Mouse (Mus musculus) heart, embryonic 12.5 days (tissue): ENCODE data around the gene Phlda3. TPM values are rescaled to one million over a fixed set of nuclear protein-coding genes. Genes with fewer than 3 reads are reported as not detected.

Experiments used
- ATAC-seq: fragments of 200-750 bp; cut with Nextera tagmentation; 2 replicates; pipeline ENCODE4 v1.8.0; 2017; ENCODE audit warnings: moderate TSS enrichment, moderate library complexity; ENCODE audit not compliant: insufficient number of reproducible peaks, low FRiP score
- H3K27ac ChIP-seq: fragments of 300-500 bp; sonication (generic); 2 replicates; pipeline ENCODE4 v1.5.1; 2016; ENCODE audit warnings: mild to moderate bottlenecking, moderate library complexity; ENCODE audit not compliant: poor library complexity, severe bottlenecking
- H3K27me3 ChIP-seq: fragments of 300-500 bp; sonication (generic); replicated peaks from 2 replicates; pipeline ENCODE4 v1.6.1; 2016; ENCODE audit warnings: mild to moderate bottlenecking, moderate library complexity
- H3K36me3 ChIP-seq: fragments of 300-500 bp; sonication (generic); 2 replicates; pipeline ENCODE4 v1.6.1; 2016; ENCODE audit warnings: mild to moderate bottlenecking, moderate library complexity
- H3K4me1 ChIP-seq: fragments of 300-500 bp; sonication (generic); replicated peaks from 2 replicates; pipeline ENCODE4 v1.6.1; 2016; ENCODE audit warnings: mild to moderate bottlenecking
- H3K4me2 ChIP-seq: fragments of 300-500 bp; sonication (generic); 2 replicates; pipeline ENCODE4 v1.6.1; 2016; ENCODE audit warnings: mild to moderate bottlenecking, moderate library complexity
- H3K4me3 ChIP-seq: fragments of 300-500 bp; sonication (generic); 2 replicates; pipeline ENCODE4 v1.5.1; 2016; ENCODE audit warnings: mild to moderate bottlenecking
- H3K9ac ChIP-seq: fragments of 300-500 bp; sonication (generic); 2 replicates; pipeline ENCODE4 v1.6.1; 2016; ENCODE audit warnings: mild to moderate bottlenecking, moderate library complexity
- H3K9me3 ChIP-seq: fragments of 300-500 bp; sonication (generic); replicated peaks from 2 replicates; pipeline ENCODE4 v1.6.1; 2016; ENCODE audit warnings: mild to moderate bottlenecking, moderate library complexity
- WGBS: fragments of 180-500 bp; shearing (Covaris S2); methylation state at CpG from one replicate; pipeline ENCODE4 v1.1.7; 2016; 5-methylcytosine and 5-hydroxymethylcytosine counted together
- polyA plus RNA-seq: library from polyadenylated mRNA; unstranded; fragments of >200 nt; fragmentation: Nextera tagmentation; extraction: Ambion mirVana; gene quantifications from 2 replicates; pipeline ENCODE4 v1.2.1, GENCODE M21; 2016

Phlda3 gene
- polyA plus RNA-seq, 1 experiment from 2014 or later = 74.1 TPM

DNA sequence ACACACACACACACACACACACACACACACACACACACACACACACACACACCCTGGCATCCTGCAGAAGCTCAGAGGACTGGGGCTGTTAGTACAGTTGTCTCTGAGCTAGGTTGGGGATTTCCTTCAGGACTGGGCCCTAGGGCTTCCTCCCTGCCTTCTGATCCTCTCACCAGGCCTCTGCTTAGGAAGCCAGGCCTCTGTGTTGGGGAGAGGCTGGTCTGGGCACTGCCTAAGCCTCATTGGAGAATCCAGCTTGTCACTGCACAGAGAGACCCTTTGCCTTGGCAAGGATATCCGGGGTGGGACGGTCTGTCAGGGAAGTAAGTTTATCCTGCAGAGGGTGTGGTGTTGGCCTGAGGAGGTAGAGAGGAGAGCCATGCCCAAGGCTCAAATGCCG is 35.6 kb upstream of the Phlda3 start:
- no peaks in the 10 kb centered on the region for H3K27me3 ChIP-seq
- H3K9me3 ChIP-seq = no peaks in the 10 kb centered on the region
- H3K4me2 ChIP-seq = peak overlapping the region; percentile 75
- H3K36me3 ChIP-seq = no peaks in the 10 kb centered on the region
- 6% methylated on average over 3 of the region's 3 CpGs for WGBS
- H3K27ac ChIP-seq = peak overlapping the region; percentile 96
- H3K9ac ChIP-seq = peak overlapping the region; percentile 92
- H3K4me3 ChIP-seq = peak overlapping the region; percentile 65
- no peak for ATAC-seq
- peaks cover 72% of the 10 kb centered on the region for H3K4me1 ChIP-seq

DNA sequence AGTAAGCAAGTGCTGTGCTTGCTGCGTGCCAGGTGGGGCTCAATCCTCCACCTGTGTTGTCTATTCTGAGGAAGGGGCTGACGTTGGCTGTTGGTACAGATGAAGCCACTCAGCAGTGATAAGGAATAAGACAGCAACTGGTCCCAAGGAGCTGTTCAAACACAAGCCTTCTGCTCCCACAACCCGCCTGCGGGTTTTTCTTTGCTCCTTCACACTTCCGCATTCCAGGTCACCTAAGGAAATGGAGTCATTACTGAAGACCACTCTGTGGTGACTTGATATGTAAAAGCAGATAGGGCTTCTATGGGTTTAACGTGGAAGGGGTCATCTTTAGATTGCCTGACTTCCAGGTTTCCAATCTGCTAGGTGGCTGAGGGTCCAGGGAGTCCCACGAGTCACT is 34.5 kb upstream of the Phlda3 start:
- H3K36me3 ChIP-seq = peaks cover 4% of the 10 kb centered on the region; the same call in 1 of the 2 replicates
- no peaks in the 10 kb centered on the region for H3K9me3 ChIP-seq
- peaks cover 80% of the 10 kb centered on the region for H3K4me1 ChIP-seq
- H3K27me3 ChIP-seq = no peaks in the 10 kb centered on the region
- peak overlapping the region; percentile 65 for H3K4me3 ChIP-seq
- WGBS = 15% methylated on average over 7 of the region's 7 CpGs
- ATAC-seq = no peak
- H3K27ac ChIP-seq = peak overlapping the region; percentile 96
- peak overlapping the region; percentile 75 for H3K4me2 ChIP-seq
- H3K9ac ChIP-seq = peak overlapping the region; percentile 92

DNA sequence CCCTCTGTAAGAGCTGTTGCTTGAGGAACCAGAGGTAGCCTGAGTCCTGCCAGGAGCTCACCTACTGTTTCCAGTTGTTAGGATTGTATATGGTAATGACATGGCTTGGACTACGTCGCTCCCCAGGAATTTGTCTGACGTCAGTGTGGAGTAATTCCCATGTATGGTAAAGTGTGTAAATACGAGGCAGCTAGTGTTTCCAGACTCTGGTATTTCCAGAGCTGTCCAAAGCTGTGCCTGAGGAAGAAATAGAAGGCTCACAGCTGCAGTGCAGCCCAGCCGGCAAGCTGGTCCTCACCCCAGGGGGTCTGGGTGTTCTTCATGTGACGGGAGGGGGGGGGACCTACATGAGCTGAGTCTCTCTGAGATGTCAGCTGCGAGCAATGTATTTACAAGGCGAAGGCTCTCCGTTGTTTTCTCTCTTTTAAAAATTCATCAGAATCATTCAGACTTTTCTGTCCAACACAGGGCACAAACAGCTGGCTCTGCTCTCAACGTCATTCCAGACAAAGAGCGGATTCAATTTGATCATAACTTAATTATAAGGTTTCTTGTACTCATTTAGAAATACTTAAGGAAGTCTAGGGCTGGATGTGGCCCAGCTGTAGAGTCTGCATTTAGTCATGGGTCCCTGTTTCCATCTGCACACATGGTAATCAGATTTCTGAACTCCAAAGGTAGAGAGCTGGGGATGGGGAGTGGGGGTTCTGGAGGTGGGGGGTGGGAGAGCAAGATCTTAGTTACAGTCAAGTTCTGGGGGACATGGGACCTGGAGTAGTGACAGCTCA is 33.8 kb upstream of the Phlda3 start:
- Histone ChIP-seq H3K27me3 (no peaks in the 10 kb centered on the region), H3K9ac (peak overlapping the region; percentile 92), H3K4me1 (peaks cover 84% of the 10 kb centered on the region), H3K4me3 (peak overlapping the region; percentile 65), H3K9me3 (no peaks in the 10 kb centered on the region), H3K4me2 (peak overlapping the region; percentile 75), H3K36me3 (peaks cover 11% of the 10 kb centered on the region), H3K27ac (peak overlapping the region; percentile 96)
- 26% methylated on average over 11 of the region's 11 CpGs for WGBS
- peak; percentile 71 for ATAC-seq

DNA sequence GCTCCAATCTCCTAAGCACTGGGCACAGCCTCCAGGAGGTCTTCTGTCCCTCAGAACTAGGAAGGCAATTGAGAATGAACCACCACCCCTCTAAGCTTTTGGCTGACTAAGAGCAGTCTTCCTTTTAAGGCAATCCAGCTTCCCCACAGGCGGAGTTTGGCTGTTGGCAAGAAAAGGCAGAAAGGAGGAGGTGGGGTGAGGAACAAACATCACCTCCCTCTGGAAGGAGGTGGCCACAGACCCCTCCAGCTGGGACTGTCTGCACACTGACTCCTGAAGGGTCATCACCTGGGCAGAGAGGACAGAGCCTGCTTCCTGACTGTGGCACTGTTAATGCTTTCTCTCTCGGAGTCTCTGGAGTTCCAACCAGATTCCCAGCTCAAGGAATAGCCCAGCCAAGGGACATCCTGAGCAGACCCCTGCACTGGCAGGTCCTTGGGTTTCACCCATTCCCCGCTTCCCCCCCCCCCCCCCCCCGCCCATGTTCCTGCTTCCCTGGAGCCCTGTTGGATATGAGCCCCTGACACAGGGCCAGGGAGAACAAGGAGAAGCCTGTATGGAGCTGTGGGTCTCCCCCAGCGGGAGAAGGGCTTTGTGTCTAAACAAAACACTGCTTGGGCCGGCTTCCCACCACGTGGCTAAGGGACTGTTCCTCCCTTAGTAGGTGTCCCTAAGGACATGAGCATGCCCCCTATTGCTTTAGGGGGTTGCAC is 31.5 kb upstream of the Phlda3 start:
- ATAC-seq = no peak

DNA sequence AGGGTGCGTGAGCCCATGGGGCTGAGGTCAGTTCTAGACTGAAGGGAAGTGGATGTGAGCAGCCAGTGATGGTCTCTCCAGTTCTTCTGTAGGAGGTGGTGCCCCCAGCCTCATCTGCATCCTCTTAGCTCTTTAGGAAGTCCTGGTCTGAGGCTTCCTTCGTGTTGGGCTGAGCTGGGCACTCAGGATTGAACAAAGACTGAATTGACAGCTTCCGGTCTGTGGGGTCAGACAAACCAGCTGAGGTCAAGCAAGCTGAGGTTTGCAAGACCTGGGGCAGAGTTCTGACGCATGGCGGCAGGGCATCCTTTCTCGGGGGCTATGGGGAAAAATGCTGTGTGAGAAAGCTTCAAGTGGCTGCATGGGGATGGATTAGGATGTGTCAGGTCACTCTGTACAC is 30.5 kb upstream of the Phlda3 start:
- H3K4me1 ChIP-seq = peaks cover 97% of the 10 kb centered on the region
- WGBS = 37% methylated on average over 6 of the region's 6 CpGs
- H3K27ac ChIP-seq = peak overlapping the region; percentile 96
- H3K36me3 ChIP-seq = peaks cover 17% of the 10 kb centered on the region
- H3K4me2 ChIP-seq = peak overlapping the region; percentile 52
- no peak overlapping the region for H3K4me3 ChIP-seq
- peak overlapping the region; percentile 65 for H3K9ac ChIP-seq
- H3K9me3 ChIP-seq = no peaks in the 10 kb centered on the region
- no peaks in the 10 kb centered on the region for H3K27me3 ChIP-seq
- ATAC-seq = no peak

More for the DNA sequence above, 31.5 kb upstream of the Phlda3 start:
- Histone ChIP-seq H3K4me1 (peaks cover 97% of the 10 kb centered on the region), H3K36me3 (peaks cover 17% of the 10 kb centered on the region), H3K4me2 (peak overlapping the region; percentile 52), H3K27ac (peak overlapping the region; percentile 96), H3K9me3 (no peaks in the 10 kb centered on the region), H3K4me3 (no peak overlapping the region), H3K27me3 (no peaks in the 10 kb centered on the region), H3K9ac (peak overlapping the region; percentile 65)
- 18% methylated on average over 6 of the region's 7 CpGs for WGBS

DNA sequence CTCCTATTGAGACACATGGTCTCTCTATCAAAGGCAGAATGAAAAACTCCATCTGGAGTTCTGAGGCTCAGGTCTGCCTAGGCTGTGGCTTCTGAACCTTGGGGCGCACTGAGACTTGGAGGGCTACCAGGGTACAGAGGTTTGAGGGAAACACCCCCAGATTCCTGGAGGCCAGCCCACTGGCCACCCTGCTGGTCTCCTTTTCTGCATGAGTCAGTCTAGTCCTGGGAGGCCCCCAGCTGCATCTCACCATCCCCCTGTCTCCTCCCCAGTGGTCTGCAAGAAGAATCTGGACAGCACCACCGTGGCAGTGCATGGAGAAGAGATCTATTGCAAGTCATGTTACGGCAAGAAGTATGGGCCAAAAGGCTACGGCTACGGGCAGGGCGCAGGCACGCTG is 20.9 kb upstream of the Phlda3 start:
- Histone ChIP-seq H3K36me3 (peaks cover 69% of the 10 kb centered on the region), H3K4me3 (no peak overlapping the region), H3K9ac (no peak overlapping the region), H3K4me2 (no peak overlapping the region), H3K4me1 (peaks cover 46% of the 10 kb centered on the region), H3K9me3 (no peaks in the 10 kb centered on the region), H3K27ac (no peak overlapping the region), H3K27me3 (no peaks in the 10 kb centered on the region)
- 81% methylated on average over 7 of the region's 7 CpGs for WGBS
- ATAC-seq = no peak

DNA sequence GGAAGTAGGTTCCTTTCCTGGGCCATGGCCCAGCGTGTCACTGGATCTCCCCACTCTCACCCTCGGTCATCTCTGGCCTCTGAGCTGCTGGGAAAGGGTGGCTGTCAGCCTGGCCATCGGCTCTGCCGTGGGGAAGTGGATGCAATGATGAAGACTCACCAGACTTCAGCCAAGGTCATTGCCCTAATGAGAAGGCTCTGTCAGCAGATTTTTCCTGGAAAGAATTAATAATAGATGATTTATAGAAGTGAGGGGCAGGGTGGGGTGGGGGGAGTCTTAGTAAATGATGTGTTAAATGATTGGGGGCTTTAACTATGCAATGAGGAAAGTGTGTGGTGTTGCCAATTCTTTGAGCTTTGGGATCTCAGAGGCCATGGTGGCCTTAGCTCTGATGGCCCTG is 19.7 kb upstream of the Phlda3 start:
- Histone ChIP-seq H3K4me3 (no peak overlapping the region), H3K4me1 (peaks cover 33% of the 10 kb centered on the region), H3K36me3 (peaks cover 81% of the 10 kb centered on the region), H3K27ac (no peak overlapping the region), H3K9me3 (no peaks in the 10 kb centered on the region), H3K27me3 (no peaks in the 10 kb centered on the region), H3K9ac (no peak overlapping the region), H3K4me2 (no peak overlapping the region)
- WGBS = 83% methylated on average over 4 of the region's 4 CpGs
- no peak for ATAC-seq

DNA sequence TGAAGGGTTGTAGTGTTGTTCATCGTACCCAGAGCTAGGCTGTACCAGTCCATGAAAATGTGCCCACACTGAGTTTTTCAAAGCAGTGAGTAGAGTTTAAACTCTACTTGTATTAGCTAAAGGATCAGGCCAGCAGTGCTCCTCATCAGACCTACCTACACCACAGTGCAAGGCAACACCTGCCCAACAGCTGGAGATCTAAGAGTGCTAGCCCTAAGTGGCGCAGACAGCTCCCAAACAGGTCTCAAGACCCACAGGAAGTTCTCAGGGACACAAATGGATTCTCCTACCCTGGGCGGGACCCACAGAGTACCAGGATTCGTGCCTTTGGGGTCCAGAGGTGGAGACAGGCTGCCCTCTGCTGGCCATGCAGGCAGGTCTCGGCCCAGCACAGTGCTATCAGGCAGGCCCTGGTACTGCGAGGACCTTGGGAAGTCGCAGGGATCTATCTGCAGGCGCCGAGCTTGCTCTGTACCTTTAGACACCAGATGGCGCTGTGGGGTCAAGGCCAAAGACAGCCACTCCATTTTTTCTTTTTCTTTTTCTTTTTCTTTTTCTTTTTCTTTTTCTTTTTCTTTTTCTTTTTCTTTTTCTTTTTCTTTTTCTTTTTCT is 13.1 kb upstream of the Phlda3 start:
- H3K27ac ChIP-seq = no peak overlapping the region; the same call in 1 of the 2 replicates
- peaks cover 22% of the 10 kb centered on the region for H3K4me1 ChIP-seq
- H3K4me3 ChIP-seq = no peak overlapping the region
- no peaks in the 10 kb centered on the region for H3K9me3 ChIP-seq
- peak; percentile 90 for ATAC-seq
- H3K27me3 ChIP-seq = no peaks in the 10 kb centered on the region
- no peak overlapping the region for H3K4me2 ChIP-seq
- peaks cover 48% of the 10 kb centered on the region for H3K36me3 ChIP-seq
- H3K9ac ChIP-seq = no peak overlapping the region
- WGBS = 10% methylated on average over 10 of the region's 10 CpGs

DNA sequence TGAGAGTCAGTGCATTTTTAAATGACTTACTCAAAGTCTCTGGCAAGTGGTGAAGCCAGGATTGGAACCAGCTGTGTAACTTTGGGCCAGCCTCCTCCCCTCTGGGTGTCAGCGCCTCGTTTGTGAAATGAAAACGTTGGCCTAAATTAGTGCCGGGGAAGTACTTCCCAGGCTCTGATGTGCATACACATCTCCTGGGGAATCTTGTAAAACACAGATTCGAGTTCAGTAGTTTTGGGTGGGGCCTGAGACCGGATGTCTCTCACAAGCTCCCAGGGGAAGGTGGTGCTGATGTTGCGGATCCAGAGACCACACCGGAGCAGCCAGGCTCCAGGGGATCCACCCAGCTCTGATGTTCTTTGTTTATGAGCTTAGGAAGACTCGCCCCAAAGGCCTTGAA is 10.6 kb upstream of the Phlda3 start:
- Histone ChIP-seq H3K4me2 (no peak overlapping the region), H3K4me1 (peaks cover 22% of the 10 kb centered on the region), H3K27ac (no peak overlapping the region), H3K27me3 (no peaks in the 10 kb centered on the region), H3K9ac (no peak overlapping the region), H3K9me3 (no peaks in the 10 kb centered on the region), H3K36me3 (peaks cover 23% of the 10 kb centered on the region), H3K4me3 (no peak overlapping the region)
- WGBS = 45% methylated on average over 9 of the region's 9 CpGs
- no peak for ATAC-seq

DNA sequence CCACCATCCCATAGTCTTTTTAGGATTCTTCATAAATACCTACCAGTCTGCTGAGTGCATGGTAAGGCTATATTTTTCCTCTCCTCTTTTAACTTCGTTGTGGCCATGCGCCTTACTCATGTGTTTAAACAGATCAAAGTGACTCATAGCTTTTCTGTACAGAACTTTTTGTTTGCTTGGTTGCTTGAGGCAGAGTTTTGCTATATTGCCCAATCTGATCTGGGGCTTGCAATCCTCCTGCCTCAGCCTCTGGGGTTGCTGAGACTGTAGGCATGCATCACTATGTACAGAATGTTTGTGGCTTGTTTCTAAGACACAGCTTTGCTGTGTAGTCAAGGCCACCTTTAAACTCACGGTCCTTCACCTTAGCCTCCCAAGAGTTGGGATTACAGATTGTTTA is 10.0 kb upstream of the Phlda3 start:
- Histone ChIP-seq H3K27me3 (no peaks in the 10 kb centered on the region), H3K9me3 (no peaks in the 10 kb centered on the region), H3K4me2 (no peak overlapping the region), H3K9ac (no peak overlapping the region), H3K27ac (no peak overlapping the region), H3K4me3 (no peak overlapping the region), H3K36me3 (peaks cover 17% of the 10 kb centered on the region), H3K4me1 (peaks cover 22% of the 10 kb centered on the region)
- 81% methylated on average over 3 of the region's 3 CpGs for WGBS
- no peak for ATAC-seq

DNA sequence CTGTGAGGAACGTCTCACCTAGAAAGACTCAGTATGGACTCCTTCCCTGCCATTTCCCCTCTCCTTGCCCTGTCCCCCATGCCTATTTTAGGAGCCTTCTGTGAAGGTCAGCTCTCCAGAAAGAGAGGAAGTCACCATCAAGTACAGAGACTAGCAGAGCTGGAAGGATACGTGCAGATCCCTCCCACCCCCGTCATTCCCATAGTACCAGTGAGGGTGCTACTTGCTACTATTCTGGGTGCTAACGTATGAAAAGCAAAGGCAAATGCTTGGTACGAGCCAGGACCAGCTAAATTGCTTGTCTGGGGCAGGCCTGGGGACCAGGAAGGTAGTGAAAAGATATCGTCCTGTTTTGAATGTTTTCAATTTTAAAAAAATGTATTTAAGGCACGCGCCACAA is 8.6 kb upstream of the Phlda3 start:
- peaks cover 22% of the 10 kb centered on the region for H3K4me1 ChIP-seq
- peaks cover 3% of the 10 kb centered on the region; the same call in 1 of the 2 replicates for H3K36me3 ChIP-seq
- H3K4me2 ChIP-seq = no peak overlapping the region
- H3K27me3 ChIP-seq = no peaks in the 10 kb centered on the region
- H3K4me3 ChIP-seq = no peak overlapping the region
- ATAC-seq = no peak
- H3K9me3 ChIP-seq = no peaks in the 10 kb centered on the region
- H3K9ac ChIP-seq = no peak overlapping the region
- H3K27ac ChIP-seq = no peak overlapping the region
- 53% methylated on average over 8 of the region's 8 CpGs for WGBS
